Mouse (Mus musculus) lung, postnatal 0 days (tissue): ENCODE data around the gene Ccdc191.

Source experiments
- CTCF ChIP-seq: IDR thresholded peaks from 2 replicates; pipeline ENCODE4 v1.5.1; 2016; ENCODE audit warnings: antibody characterized with exemption, mild to moderate bottlenecking
- EP300 ChIP-seq: IDR thresholded peaks from 2 replicates; pipeline ENCODE4 v1.6.1; 2016; ENCODE audit warnings: antibody characterized with exemption, mild to moderate bottlenecking, control low read depth

- TF ChIP-seq CTCF (no peak), EP300 (no peak)
Measured at GRCm38 (mm10) chr16:43973606-43974220, 84.1 kb downstream of the Ccdc191 start.
